Mouse (Mus musculus) kidney, embryonic 14.5 days (tissue): Measurements from ENCODE around the gene 4930522H14Rik. TPM values are rescaled to one million over a fixed set of nuclear protein-coding genes. Genes with fewer than 3 reads are reported as not detected.

Experiments
- ATAC-seq: fragments of 200-750 bp; cut with Nextera tagmentation; 2 replicates; pipeline ENCODE4 v1.8.0; 2017; ENCODE audit warnings: moderate number of reproducible peaks, mild to moderate bottlenecking, moderate TSS enrichment, moderate library complexity; ENCODE audit not compliant: low FRiP score, low TSS enrichment
- H3K27ac ChIP-seq: fragments of 300-500 bp; sonication (generic); 2 replicates; pipeline ENCODE4 v1.5.1; 2014; ENCODE audit warnings: low read depth, mild to moderate bottlenecking, low read length, moderate library complexity, mixed read lengths
- H3K27me3 ChIP-seq: fragments of 300-500 bp; sonication (generic); 2 replicates; pipeline ENCODE4 v1.6.1; 2014; ENCODE audit warnings: mild to moderate bottlenecking, low read length; ENCODE audit not compliant: control insufficient read depth, insufficient read depth
- H3K36me3 ChIP-seq: fragments of 300-500 bp; sonication (generic); 2 replicates; pipeline ENCODE4 v1.6.1; 2014; ENCODE audit warnings: low read length, mixed read lengths; ENCODE audit not compliant: control insufficient read depth, insufficient read depth
- H3K4me1 ChIP-seq: fragments of 300-500 bp; sonication (generic); 2 replicates; pipeline ENCODE4 v1.6.1; 2014; ENCODE audit warnings: low read length, mixed read lengths; ENCODE audit not compliant: control insufficient read depth, insufficient read depth
- H3K4me2 ChIP-seq: fragments of 300-500 bp; sonication (generic); replicated peaks from 2 replicates; pipeline ENCODE4 v1.6.1; 2014; ENCODE audit warnings: low read depth, mild to moderate bottlenecking, low read length
- H3K4me3 ChIP-seq: fragments of 300-500 bp; sonication (generic); 2 replicates; pipeline ENCODE4 v1.5.1; 2014; ENCODE audit warnings: mild to moderate bottlenecking, low read length
- H3K9ac ChIP-seq: fragments of 300-500 bp; sonication (generic); 2 replicates; pipeline ENCODE4 v1.6.1; 2014; ENCODE audit warnings: low read depth, mild to moderate bottlenecking, low read length, moderate library complexity
- H3K9me3 ChIP-seq: fragments of 300-500 bp; sonication (generic); 2 replicates; pipeline ENCODE4 v1.6.1; 2016; ENCODE audit warnings: low read length; ENCODE audit not compliant: control insufficient read depth
- WGBS: fragments of 180-500 bp; shearing (Covaris S2); extraction: QIAGEN DNeasy Blood & Tissue Kit; methylation state at CpG from one replicate; pipeline ENCODE4 v1.1.7; 2014; 5-methylcytosine and 5-hydroxymethylcytosine counted together
- polyA plus RNA-seq: library from polyadenylated mRNA; unstranded; fragments of >200 nt; fragmentation: Nextera tagmentation; extraction: Ambion mirVana; gene quantifications from 2 replicates; pipeline ENCODE4 v1.2.1, GENCODE M21; 2014

The 4930522H14Rik gene
- polyA plus RNA-seq, 1 experiment from 2014 or later: not detected

DNA sequence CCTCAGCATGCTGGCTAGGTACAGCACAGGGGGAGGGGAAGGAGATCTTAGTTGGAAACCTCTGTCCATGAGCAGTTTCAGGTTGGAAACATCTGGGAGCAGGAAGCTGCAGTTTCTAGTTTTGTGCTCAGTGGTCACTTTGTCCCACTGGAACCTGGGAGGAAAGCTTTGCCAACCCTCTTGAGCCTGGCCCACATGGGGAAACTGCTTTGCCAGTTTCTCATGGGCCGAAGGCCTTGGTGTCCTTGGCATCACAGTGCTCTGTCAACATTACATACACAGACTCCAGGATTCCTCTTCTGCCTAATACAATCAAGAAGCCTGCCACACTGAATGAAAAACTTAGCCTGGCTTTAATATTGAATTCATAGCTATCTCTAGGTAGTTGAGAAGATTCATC is 48.4 kb downstream of the 4930522H14Rik start:
- H3K27me3 ChIP-seq: no peaks in the 10 kb centered on the region
- H3K36me3 ChIP-seq: no peaks in the 10 kb centered on the region
- H3K9me3 ChIP-seq: no peaks in the 10 kb centered on the region
- H3K4me2 ChIP-seq: no peak overlapping the region
- no peak overlapping the region for H3K9ac ChIP-seq
- 79% methylated on average over 1 of the region's 1 CpGs for WGBS
- no peaks in the 10 kb centered on the region for H3K4me1 ChIP-seq
- H3K27ac ChIP-seq: no peak overlapping the region
- H3K4me3 ChIP-seq: no peak overlapping the region
- ATAC-seq: no peak

DNA sequence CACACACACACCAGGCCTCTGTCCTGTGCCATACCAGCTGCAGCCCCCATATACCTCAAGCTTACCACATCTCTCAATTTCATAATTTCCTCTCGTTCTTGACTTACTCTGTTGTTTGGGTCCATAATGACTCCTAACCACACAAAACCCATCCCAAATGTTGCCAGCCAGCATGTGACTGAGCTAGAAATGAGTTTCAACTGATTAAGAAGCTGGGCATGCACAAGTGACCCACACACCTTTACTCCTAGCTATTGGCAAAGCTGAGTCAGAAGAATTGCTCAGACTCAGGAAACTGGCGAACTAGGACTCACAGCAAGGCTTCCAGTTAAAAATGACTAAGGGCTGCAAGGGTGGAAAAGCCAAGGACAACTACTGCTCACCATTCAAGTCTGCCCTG is 49.7 kb downstream of the 4930522H14Rik start:
- Histone ChIP-seq H3K4me1 (no peaks in the 10 kb centered on the region), H3K9me3 (no peaks in the 10 kb centered on the region), H3K9ac (no peak overlapping the region), H3K4me2 (no peak overlapping the region), H3K4me3 (no peak overlapping the region), H3K27me3 (no peaks in the 10 kb centered on the region), H3K36me3 (no peaks in the 10 kb centered on the region), H3K27ac (no peak overlapping the region)
- WGBS: 76% methylated on average over 2 of the region's 2 CpGs
- no peak for ATAC-seq

DNA sequence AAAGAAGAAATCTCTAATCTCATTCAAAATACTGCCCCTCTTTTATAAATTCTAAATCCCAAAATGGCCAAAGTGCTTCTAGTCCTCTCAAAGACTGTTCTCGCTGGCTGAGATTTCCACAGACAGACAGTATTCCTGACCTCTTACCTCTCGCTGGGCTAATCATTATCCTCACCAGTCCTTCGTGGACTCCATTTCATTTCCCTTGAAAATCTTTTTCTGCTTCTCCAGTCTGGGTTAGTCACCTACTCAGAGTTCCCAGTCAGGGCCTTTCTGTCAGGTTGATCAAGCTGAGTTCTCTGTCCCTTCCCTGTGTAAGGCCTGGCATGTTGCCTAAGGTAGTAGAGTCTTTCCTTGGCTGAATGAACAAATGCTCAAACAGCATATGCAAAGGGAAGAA is 53.6 kb downstream of the 4930522H14Rik start:
- WGBS: 88% methylated on average over 3 of the region's 3 CpGs

DNA sequence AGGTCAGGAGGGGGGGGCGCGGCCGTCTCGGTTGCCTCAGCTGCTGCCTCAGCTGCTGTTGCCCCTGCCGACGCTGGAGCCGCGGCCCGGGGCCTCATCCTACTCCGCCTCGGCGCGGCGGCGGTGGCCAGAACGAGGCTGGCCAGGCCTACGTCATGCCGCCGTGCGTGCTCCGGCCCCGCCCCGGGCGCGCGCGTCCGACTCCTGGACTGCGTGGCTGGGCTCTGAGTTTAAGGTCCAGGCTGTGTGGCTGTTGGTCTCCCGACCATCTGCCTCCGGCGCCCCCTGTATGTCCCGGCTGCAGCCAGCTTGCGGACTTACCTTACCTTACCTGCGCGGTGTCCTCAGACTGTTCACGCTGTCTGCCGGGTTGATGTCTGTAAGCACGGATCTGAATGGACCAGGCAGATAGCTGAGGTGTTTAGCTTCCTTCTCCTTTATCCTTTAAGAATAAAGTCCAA is 54.5 kb downstream of the 4930522H14Rik start:
- ATAC-seq: peak; percentile 100
- no peaks in the 10 kb centered on the region for H3K9me3 ChIP-seq
- WGBS: under 1% methylated on average over 19 of the region's 39 CpGs
- peak overlapping the region; percentile 88 for H3K9ac ChIP-seq
- H3K4me3 ChIP-seq: peak overlapping the region; percentile 76
- H3K36me3 ChIP-seq: 0 out of 2 replicates have a peak, but pooled peaks cover 5% of the 10 kb centered on the region
- peaks cover 6% of the 10 kb centered on the region; the same call in 1 of the 2 replicates for H3K4me1 ChIP-seq
- H3K27me3 ChIP-seq: no peaks in the 10 kb centered on the region
- peak overlapping the region; percentile 57 for H3K4me2 ChIP-seq
- H3K27ac ChIP-seq: peak overlapping the region; percentile 90

More for the DNA sequence above, 53.6 kb downstream of the 4930522H14Rik start:
- Histone ChIP-seq H3K27me3 (no peaks in the 10 kb centered on the region), H3K9me3 (no peaks in the 10 kb centered on the region), H3K4me3 (no peak overlapping the region), H3K4me1 (peaks cover 6% of the 10 kb centered on the region; the same call in 1 of the 2 replicates), H3K27ac (no peak overlapping the region), H3K4me2 (no peak overlapping the region), H3K9ac (no peak overlapping the region), H3K36me3 (0 out of 2 replicates have a peak, but pooled peaks cover 2% of the 10 kb centered on the region)
- no peak for ATAC-seq

DNA sequence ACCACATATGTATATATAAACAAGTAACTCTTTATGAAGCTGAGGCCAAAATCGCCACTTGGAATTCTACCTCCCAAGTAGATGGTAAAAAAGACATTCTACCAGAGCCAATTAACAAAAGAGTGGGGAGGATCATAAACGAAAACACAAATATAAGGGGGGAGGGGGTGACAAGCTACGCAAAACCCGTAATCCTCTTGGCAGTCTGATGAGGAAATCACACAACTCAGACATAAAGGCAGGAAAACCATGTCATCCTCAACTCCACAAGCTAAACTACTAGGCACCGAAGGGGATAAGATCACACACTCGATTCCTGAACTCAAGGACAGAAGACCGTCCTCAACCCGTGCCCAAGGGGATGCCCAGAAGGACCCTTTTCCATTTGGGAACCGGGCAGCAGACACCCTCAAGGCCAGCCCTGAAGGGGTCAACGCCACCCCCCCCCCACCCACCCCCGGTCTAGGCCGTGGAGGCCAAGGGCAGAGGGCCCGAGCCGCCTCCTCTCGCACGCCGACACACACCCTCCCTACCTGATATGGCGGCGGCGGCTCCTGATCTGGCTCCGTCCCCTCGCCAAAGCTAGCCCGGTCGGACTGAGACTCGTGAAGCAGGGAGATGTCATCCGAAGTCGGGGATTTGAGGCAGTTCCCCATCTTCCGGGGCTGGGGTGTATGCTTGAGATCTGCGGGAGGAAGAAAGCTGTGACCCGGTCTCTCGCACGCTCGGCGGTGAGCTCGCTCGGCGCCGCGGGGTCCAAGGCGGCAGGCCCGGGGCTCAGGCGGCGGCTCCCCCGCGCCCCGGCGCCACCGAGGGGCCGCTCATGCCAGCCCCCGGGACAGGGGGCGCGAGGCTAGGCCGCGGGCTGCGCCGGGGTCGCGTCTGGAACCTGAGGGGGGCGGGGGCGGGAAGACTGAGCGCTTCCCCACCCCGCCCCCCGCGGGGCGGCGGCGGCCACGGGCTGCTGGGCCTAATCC is 55.2 kb downstream of the 4930522H14Rik start:
- Histone ChIP-seq H3K27ac (peak overlapping the region; percentile 90), H3K4me3 (peak overlapping the region; percentile 76), H3K36me3 (0 out of 2 replicates have a peak, but pooled peaks cover 5% of the 10 kb centered on the region), H3K27me3 (no peaks in the 10 kb centered on the region), H3K4me2 (peak overlapping the region; percentile 57), H3K9ac (peak overlapping the region; percentile 88), H3K9me3 (no peaks in the 10 kb centered on the region), H3K4me1 (peaks cover 6% of the 10 kb centered on the region; the same call in 1 of the 2 replicates)
- ATAC-seq: peak; percentile 82
- under 1% methylated on average over 51 of the region's 68 CpGs for WGBS

DNA sequence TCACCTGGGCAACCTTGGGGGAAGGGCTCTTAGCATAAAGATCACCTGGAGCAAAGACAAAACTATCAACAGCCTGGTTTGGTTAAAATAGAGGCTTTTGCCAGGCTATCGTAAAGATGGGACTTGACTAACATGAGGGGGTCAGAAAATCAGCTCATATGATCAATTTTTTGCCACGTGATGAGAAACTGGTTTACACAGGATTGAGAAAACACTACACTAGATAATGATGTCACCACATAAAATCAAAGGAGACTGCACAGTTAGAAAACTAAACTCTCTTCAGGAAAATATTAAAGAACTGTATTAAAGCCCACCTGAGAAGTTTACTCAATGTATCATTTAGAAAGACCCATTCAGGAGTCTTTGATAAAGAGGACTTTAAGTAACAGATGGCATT is 56.0 kb downstream of the 4930522H14Rik start:
- Histone ChIP-seq H3K27ac (no peak overlapping the region), H3K4me2 (peak overlapping the region; percentile 57), H3K27me3 (no peaks in the 10 kb centered on the region), H3K4me1 (peaks cover 6% of the 10 kb centered on the region; the same call in 1 of the 2 replicates), H3K36me3 (0 out of 2 replicates have a peak, but pooled peaks cover 5% of the 10 kb centered on the region), H3K4me3 (peak overlapping the region; percentile 76), H3K9me3 (no peaks in the 10 kb centered on the region), H3K9ac (peak overlapping the region; percentile 88; the same call in 1 of the 2 replicates)
- 59% methylated on average over 2 of the region's 2 CpGs for WGBS
- no peak for ATAC-seq

DNA sequence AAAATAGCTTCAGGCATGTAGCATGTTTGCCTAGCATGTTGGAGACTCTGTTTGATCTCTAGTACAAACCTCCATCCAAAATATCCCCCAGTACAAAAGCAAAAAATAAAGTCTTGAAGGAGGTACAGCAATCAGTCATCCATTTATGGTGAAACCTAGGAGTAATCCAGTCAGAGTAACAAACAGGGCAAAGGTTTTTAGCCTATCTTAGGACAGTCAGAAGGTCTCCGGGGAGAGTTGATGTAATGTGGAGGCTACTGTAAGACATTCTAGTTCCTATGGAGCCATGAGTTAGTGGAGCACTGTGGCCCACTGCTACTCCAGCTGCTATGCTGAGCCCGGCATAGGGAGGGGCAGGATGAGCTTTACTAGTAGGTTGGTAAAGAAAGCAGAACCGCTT is 58.5 kb downstream of the 4930522H14Rik start:
- H3K4me1 ChIP-seq: peaks cover 6% of the 10 kb centered on the region; the same call in 1 of the 2 replicates
- H3K4me2 ChIP-seq: no peak overlapping the region
- no peaks in the 10 kb centered on the region for H3K27me3 ChIP-seq
- H3K9me3 ChIP-seq: no peaks in the 10 kb centered on the region
- no peak overlapping the region for H3K27ac ChIP-seq
- no peak overlapping the region for H3K4me3 ChIP-seq
- no peak for ATAC-seq
- 93% methylated on average over 3 of the region's 3 CpGs for WGBS
- H3K9ac ChIP-seq: no peak overlapping the region
- H3K36me3 ChIP-seq: 0 out of 2 replicates have a peak, but pooled peaks cover 5% of the 10 kb centered on the region

DNA sequence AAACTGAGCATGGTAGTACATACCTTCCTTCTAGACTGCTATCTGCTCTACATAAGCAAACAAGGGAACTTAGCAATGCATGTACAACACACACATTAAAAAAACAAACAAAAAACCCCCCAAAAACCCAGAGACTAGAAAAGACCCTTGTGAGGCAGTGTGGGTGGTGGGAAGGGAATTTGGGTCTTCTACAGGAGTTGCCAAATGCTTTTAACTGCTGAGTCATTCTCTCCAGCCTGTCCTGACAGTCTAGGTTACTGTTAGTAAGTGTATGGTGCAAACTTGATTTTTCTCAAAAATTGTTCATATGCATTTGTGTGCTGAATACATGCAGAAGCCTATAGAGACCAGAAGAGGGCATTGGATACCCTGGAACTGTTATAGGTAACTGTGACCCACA is 59.5 kb downstream of the 4930522H14Rik start:
- no peak overlapping the region for H3K4me3 ChIP-seq
- H3K4me2 ChIP-seq: no peak overlapping the region
- H3K36me3 ChIP-seq: 0 out of 2 replicates have a peak, but pooled peaks cover 5% of the 10 kb centered on the region
- no peaks in the 10 kb centered on the region for H3K9me3 ChIP-seq
- H3K4me1 ChIP-seq: peaks cover 6% of the 10 kb centered on the region; the same call in 1 of the 2 replicates
- H3K9ac ChIP-seq: no peak overlapping the region
- no peak for ATAC-seq
- H3K27ac ChIP-seq: no peak overlapping the region
- H3K27me3 ChIP-seq: no peaks in the 10 kb centered on the region

DNA sequence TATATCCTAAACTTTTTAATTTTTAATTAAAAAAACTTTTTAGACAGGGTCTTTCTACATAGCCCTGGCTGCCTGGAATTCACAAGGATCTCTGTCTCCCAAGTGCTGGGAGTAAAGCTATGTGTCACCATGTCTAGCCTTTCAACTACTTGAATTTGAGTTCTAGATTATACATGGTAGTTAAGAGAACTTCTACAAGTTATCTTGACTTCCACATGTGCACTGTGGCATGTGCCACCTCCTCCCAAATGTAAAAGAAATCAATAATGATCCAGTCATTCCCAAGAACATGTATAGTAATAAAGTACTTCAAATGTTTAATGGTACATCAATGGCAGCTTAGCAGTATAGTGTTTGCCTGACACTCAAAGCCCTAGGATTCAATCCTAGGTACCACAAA is 63.4 kb downstream of the 4930522H14Rik start:
- 0 out of 2 replicates have a peak, but pooled peaks cover 5% of the 10 kb centered on the region for H3K36me3 ChIP-seq
- H3K9ac ChIP-seq: no peak overlapping the region
- H3K27me3 ChIP-seq: no peaks in the 10 kb centered on the region
- H3K27ac ChIP-seq: no peak overlapping the region
- no peaks in the 10 kb centered on the region for H3K9me3 ChIP-seq
- no peak overlapping the region for H3K4me2 ChIP-seq
- H3K4me1 ChIP-seq: no peaks in the 10 kb centered on the region
- H3K4me3 ChIP-seq: no peak overlapping the region
- ATAC-seq: no peak
